Mouse (Mus musculus): ENCODE measurements around the gene Ddx25. TPM values are rescaled to one million over a fixed set of nuclear protein-coding genes. Genes with fewer than 3 reads are reported as not detected.

Gene Ddx25
- 27.2 and 32.4 TPM in 2 replicates for polyA plus RNA-seq (2014; fragmentation: Nextera tagmentation; extraction: Ambion mirVana)

DNA sequence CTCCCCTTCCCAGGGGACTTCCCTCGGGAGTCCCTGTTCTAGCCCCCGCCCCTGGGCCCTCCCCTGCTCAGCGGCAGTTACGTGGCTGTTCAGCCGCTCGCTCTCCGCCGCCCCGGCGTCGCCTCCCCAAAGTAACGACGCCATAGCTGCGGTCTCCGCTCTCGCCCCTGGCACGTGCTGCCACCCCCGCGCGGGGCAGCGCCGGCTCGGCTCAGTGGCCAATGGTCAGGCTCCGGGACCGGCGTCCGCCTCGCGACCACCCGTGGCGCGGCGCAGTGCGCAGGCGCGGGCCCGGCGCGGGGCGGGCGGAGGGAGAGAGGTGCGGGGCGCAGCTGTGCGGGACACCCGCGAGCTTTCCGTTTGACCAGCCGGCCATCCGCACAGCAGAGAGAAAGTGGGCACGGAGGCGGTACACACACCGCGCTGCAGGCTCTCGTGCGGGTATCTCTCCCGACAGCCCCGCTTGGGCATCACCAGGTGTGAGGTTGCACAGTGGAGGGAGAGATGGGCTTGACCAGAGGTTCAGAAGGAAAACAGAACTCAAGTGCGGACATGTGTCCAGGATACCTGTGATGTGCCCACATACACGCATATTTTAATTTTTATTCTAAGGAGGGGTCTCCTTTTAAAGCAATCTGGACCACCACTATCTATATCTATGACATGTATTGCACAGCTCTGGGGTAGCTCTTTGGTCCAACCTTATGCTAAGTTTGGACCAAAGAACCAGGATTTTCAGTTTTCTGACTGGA, at the start of gene Ddx25, which contains the start of gene Pus3:
Ddx25 (minus strand) TSS at position 272 of the 752 bp plus-strand sequence.
Pus3 (plus strand) TSS at position 339 of the 752 bp plus-strand sequence.
- Histone ChIP-seq H3K9me3 (ENCODE audit: control insufficient read depth, low read length) (no peaks in the 10 kb centered on the region), H3K4me3 (replicated peaks; ENCODE audit: low read depth, low read length) (peak within 1 kb of the TSS; percentile 63), H3K36me3 (ENCODE audit: control insufficient read depth, insufficient read depth, low read length) (peaks cover 25% of the 10 kb centered on the region), H3K27ac (replicated peaks; ENCODE audit: low read depth, low read length) (peak within 1 kb of the TSS; percentile 85), H3K4me2 (ENCODE audit: low read length) (peak within 1 kb of the TSS; percentile 91), H3K4me1 (ENCODE audit: control insufficient read depth, insufficient read depth, low read length) (peaks cover 13% of the 10 kb centered on the region), H3K27me3 (ENCODE audit: control insufficient read depth, insufficient read depth, low read length) (no peaks in the 10 kb centered on the region), H3K9ac (replicated peaks; ENCODE audit: low read length) (peak within 1 kb of the TSS; percentile 71)
- WGBS, result 1% methylated on average over 59 of the region's 59 CpGs
- DNase-seq (peak; percentile 89), ATAC-seq (ENCODE audit: low FRiP score, low TSS enrichment) (peak; percentile 87)

DNA sequence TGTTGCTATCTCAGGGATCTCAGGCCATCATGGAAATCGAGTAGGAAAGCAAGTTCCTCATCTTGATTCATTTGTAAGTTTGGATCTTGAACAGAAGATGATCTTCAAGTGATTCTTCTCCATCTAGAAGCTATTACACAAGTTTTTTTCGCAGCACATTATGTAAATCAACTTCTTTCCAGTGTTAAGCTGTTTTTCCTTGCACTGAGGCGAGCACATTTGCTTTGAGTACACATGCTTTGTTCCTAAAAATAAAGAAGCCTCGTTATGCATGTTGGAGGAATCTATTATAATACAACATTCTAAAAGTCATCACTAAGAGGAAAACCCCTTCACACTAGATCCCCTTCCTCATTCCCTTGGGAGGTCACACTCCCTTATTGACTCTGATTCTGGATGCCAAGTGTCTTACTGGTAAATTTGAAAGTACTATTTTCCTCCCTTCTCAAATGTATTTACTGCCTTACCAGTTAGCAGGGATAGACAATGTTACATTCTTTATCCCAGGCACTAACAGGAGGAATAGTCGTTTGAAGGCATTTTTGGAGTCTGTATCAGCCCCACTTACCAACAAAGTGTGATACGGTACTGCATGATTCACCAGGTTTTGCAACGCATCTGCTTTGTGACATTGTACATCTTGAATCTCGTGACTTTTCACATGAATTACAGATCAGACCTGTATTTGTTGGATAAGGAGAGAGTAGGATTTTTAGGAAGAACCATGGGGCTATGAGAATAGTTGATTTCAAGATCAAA, 49.5 kb upstream of the Ddx25 start:
- Histone ChIP-seq H3K27me3 (ENCODE audit: control insufficient read depth, insufficient read depth, low read length) (no peaks in the 10 kb centered on the region), H3K4me2 (ENCODE audit: low read length) (no peak overlapping the region), H3K9ac (replicated peaks; ENCODE audit: low read length) (no peak overlapping the region), H3K4me3 (replicated peaks; ENCODE audit: low read depth, low read length) (no peak overlapping the region), H3K4me1 (ENCODE audit: control insufficient read depth, insufficient read depth, low read length) (no peaks in the 10 kb centered on the region), H3K36me3 (ENCODE audit: control insufficient read depth, insufficient read depth, low read length) (no peaks in the 10 kb centered on the region), H3K27ac (replicated peaks; ENCODE audit: low read depth, low read length) (no peak overlapping the region), H3K9me3 (ENCODE audit: control insufficient read depth, low read length) (no peaks in the 10 kb centered on the region)
- ATAC-seq (ENCODE audit: low FRiP score, low TSS enrichment) (no peak), DNase-seq (no peak)
- 69% methylated on average over 8 of the region's 8 CpGs for WGBS

DNA sequence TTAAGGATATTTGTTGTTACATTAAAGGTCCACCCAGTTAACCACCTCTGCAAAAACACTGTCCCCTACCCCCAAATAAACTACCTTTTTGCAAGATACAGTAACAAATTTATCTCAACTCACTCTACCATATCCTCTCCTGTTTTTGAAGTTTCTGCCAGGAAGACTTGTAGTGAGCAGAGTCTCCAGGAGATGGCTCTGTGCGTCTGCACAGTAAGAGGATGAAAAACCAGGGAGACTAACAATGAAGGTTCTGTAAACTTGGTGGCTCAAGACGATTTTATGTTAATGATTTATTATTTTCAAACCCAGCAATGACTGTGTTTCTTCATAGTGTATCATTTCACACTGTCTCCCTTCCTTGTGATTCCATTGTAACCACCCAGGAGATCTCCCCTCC, 34.6 kb upstream of the Ddx25 start:
- Histone ChIP-seq H3K9ac (replicated peaks; ENCODE audit: low read length) (no peak overlapping the region), H3K27ac (replicated peaks; ENCODE audit: low read depth, low read length) (no peak overlapping the region), H3K4me1 (ENCODE audit: control insufficient read depth, insufficient read depth, low read length) (no peaks in the 10 kb centered on the region), H3K9me3 (ENCODE audit: control insufficient read depth, low read length) (no peaks in the 10 kb centered on the region), H3K4me2 (ENCODE audit: low read length) (no peak overlapping the region), H3K27me3 (ENCODE audit: control insufficient read depth, insufficient read depth, low read length) (no peaks in the 10 kb centered on the region), H3K4me3 (replicated peaks; ENCODE audit: low read depth, low read length) (no peak overlapping the region), H3K36me3 (ENCODE audit: control insufficient read depth, insufficient read depth, low read length) (no peaks in the 10 kb centered on the region)
- ATAC-seq (ENCODE audit: low FRiP score, low TSS enrichment), result no peak
- 17% methylated on average over 2 of the region's 2 CpGs for WGBS
- peak; percentile 51 for DNase-seq

DNA sequence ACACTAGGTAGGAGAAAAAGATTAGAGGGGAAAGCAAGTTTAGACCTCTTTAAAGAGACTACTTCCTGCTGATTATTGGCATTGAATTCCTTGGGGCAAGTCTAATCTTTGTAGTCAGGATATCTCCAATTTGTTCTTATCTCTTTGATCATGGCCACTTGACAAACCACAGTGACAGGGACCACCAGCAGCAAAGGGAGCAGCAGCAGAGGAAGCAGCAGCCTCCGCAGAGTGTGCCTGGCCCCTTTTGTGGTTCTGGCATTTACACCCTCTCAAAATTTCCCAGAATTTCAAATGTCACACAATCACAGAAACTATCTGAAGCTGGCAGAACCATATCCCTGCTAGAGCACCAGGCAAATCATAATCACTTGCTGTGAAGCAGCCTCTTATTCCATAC, 29.3 kb upstream of the Ddx25 start:
- no peak for ATAC-seq (ENCODE audit: low FRiP score, low TSS enrichment)
- no peak overlapping the region for H3K4me3 ChIP-seq (replicated peaks; ENCODE audit: low read depth, low read length)
- H3K27ac ChIP-seq (replicated peaks; ENCODE audit: low read depth, low read length), result no peak overlapping the region
- no peak for DNase-seq
- H3K4me1 ChIP-seq (ENCODE audit: control insufficient read depth, insufficient read depth, low read length), result no peaks in the 10 kb centered on the region
- 34% methylated on average over 1 of the region's 1 CpGs for WGBS
- H3K4me2 ChIP-seq (ENCODE audit: low read length), result no peak overlapping the region
- H3K27me3 ChIP-seq (ENCODE audit: control insufficient read depth, insufficient read depth, low read length), result no peaks in the 10 kb centered on the region
- H3K9ac ChIP-seq (replicated peaks; ENCODE audit: low read length), result no peak overlapping the region
- H3K36me3 ChIP-seq (ENCODE audit: control insufficient read depth, insufficient read depth, low read length), result no peaks in the 10 kb centered on the region
- no peaks in the 10 kb centered on the region for H3K9me3 ChIP-seq (ENCODE audit: control insufficient read depth, low read length)

DNA sequence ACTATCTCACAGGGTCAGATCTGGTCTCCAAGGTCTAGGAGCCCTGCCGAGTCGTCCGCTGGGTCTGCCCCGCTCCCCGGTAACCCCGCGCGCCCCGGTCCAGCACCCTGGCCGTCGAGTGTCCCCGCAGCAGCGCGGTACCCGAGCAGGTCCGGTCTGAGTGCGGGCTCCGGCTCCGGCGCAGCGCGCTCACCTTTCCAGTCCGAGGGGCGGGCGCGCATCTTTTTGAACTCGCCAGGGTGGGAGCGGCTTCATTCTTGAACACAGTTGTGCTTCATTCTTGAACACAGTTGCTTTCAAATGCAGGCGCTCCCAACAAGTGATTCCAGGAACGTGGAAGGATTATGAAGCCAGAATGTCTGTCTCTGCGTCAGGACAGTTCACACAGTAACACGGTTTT, 16.1 kb upstream of the Ddx25 start:
- no peaks in the 10 kb centered on the region for H3K4me1 ChIP-seq (ENCODE audit: control insufficient read depth, insufficient read depth, low read length)
- H3K9me3 ChIP-seq (ENCODE audit: control insufficient read depth, low read length), result no peaks in the 10 kb centered on the region
- ATAC-seq (ENCODE audit: low FRiP score, low TSS enrichment) (no peak), DNase-seq (no peak)
- H3K4me3 ChIP-seq (replicated peaks; ENCODE audit: low read depth, low read length), result peak overlapping the region; percentile 29
- H3K27ac ChIP-seq (replicated peaks; ENCODE audit: low read depth, low read length), result no peak overlapping the region
- H3K4me2 ChIP-seq (ENCODE audit: low read length), result peak overlapping the region; percentile 57
- H3K9ac ChIP-seq (replicated peaks; ENCODE audit: low read length), result 0 out of 2 replicates have a peak overlapping the region, but pooled peaks have one; percentile 17
- no peaks in the 10 kb centered on the region for H3K36me3 ChIP-seq (ENCODE audit: control insufficient read depth, insufficient read depth, low read length)
- WGBS, result 4% methylated on average over 32 of the region's 32 CpGs
- H3K27me3 ChIP-seq (ENCODE audit: control insufficient read depth, insufficient read depth, low read length), result no peaks in the 10 kb centered on the region

DNA sequence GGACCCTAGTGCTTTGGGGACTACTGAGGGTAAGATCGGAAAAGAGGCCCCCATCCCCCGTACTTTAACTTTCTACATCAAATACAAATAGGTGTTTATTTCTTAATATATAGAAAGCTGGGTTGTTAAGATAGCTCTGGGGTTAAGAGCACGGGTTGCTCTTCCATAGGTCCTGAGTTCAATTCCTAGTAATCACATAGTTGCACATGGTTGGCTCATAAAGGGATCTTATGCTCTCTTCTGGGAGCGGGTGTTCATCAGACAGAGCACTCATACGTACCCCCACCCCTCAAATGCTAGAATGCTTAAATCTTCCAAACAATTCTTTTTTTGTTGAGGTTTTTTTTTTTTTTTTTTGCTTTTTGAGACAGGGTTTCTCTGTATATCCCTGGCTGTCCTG, 12.3 kb upstream of the Ddx25 start:
- Histone ChIP-seq H3K36me3 (ENCODE audit: control insufficient read depth, insufficient read depth, low read length) (peaks cover 24% of the 10 kb centered on the region), H3K4me2 (ENCODE audit: low read length) (peak overlapping the region; percentile 56), H3K4me1 (ENCODE audit: control insufficient read depth, insufficient read depth, low read length) (peaks cover 9% of the 10 kb centered on the region; the same call in 1 of the 2 replicates), H3K9me3 (ENCODE audit: control insufficient read depth, low read length) (no peaks in the 10 kb centered on the region), H3K9ac (replicated peaks; ENCODE audit: low read length) (peak overlapping the region; percentile 78), H3K27me3 (ENCODE audit: control insufficient read depth, insufficient read depth, low read length) (no peaks in the 10 kb centered on the region), H3K4me3 (replicated peaks; ENCODE audit: low read depth, low read length) (peak overlapping the region; percentile 81), H3K27ac (replicated peaks; ENCODE audit: low read depth, low read length) (0 out of 2 replicates have a peak overlapping the region, but pooled peaks have one; percentile 90)
- ATAC-seq (ENCODE audit: low FRiP score, low TSS enrichment), result no peak
- DNase-seq, result no peak
- WGBS, result 8% methylated on average over 5 of the region's 5 CpGs

DNA sequence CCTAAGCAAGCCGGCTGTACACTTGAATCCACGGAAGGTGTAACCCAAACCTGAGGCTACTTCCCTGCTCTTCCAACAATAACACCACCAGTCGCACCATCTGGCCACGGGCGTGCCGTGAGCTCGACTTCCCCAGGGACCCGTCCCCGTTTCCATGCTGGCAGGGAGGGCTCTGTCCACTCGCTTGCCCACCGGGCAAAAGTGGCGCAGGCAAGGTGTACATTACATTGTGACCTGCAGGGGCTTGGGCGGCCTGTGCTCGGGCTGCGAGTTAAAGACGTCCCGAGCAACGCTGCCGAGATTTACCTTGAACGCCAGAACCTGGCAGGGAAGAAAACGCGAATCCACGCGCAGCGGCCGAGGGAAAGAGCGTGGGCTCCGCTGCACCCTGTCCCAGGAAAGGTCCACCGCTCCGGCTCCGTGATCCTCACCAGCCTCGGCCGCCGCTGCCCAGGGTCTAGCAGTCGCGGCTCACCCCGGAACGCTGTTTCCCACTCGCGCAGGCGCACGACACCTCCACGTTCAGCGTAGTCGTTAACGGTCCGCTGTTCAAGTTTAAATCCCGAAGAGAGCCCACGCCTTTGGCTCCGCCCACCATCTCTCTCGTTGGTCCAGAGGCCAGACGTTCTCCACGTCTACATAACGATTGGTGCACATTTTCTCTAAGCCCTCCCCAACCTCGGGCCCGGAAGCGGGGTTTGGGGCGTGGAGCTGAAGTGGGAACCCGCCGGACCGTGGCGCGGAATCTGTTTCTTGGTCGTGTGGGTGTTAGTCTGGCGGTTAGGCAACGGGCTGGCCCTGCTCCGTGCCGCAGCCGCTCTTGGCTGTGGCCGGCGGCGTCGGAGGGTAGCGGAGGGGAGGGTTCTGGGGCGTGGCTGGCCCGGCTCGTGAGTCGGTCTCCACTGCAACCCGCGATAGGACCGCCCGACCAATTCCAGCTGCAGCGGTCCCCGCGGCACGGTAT, 11.5 kb upstream of the Ddx25 start, which contains the start of the genes Pate2 and Hyls1:
Pate2 (plus strand) TSS at position 714 of the 964 bp plus-strand sequence.
Hyls1 (minus strand) TSS at position 828 of the 964 bp plus-strand sequence.
- DNase-seq, result peak; percentile 99
- H3K9ac ChIP-seq (replicated peaks; ENCODE audit: low read length), result peak within 1 kb of the TSS; percentile 78
- peak; percentile 98 for ATAC-seq (ENCODE audit: low FRiP score, low TSS enrichment)
- H3K27me3 ChIP-seq (ENCODE audit: control insufficient read depth, insufficient read depth, low read length), result no peaks in the 10 kb centered on the region
- H3K9me3 ChIP-seq (ENCODE audit: control insufficient read depth, low read length), result no peaks in the 10 kb centered on the region
- peak within 1 kb of the TSS; percentile 81 for H3K4me3 ChIP-seq (replicated peaks; ENCODE audit: low read depth, low read length)
- WGBS, result under 1% methylated on average over 86 of the region's 86 CpGs
- peak within 1 kb of the TSS; percentile 77 for H3K4me2 ChIP-seq (ENCODE audit: low read length)
- H3K27ac ChIP-seq (replicated peaks; ENCODE audit: low read depth, low read length), result peak within 1 kb of the TSS; percentile 90
- H3K36me3 ChIP-seq (ENCODE audit: control insufficient read depth, insufficient read depth, low read length), result peaks cover 32% of the 10 kb centered on the region
- peaks cover 9% of the 10 kb centered on the region; the same call in 1 of the 2 replicates for H3K4me1 ChIP-seq (ENCODE audit: control insufficient read depth, insufficient read depth, low read length)

DNA sequence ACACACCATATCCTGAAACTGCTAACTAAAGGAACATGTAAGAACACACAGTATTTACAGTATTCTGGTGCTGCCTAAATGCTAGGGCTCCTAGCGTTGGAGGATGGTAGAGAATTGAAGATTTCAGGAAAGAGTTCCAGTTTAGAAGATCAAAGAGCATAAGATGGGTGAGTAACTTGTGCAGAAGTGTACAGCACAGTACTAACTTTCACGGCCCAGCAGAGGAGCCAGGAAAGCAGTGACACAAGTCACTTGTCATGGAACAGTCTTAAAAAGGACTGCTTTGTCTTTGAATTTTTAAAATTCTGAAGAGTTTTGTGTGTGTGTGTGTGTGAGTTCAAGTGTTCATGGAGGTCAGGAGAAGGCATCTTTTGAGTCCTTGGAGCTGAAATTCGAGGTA, 9.7 kb upstream of the Ddx25 start:
- Histone ChIP-seq H3K9me3 (ENCODE audit: control insufficient read depth, low read length) (no peaks in the 10 kb centered on the region), H3K36me3 (ENCODE audit: control insufficient read depth, insufficient read depth, low read length) (peaks cover 36% of the 10 kb centered on the region), H3K9ac (replicated peaks; ENCODE audit: low read length) (no peak overlapping the region), H3K4me3 (replicated peaks; ENCODE audit: low read depth, low read length) (no peak overlapping the region), H3K27ac (replicated peaks; ENCODE audit: low read depth, low read length) (no peak overlapping the region), H3K4me1 (ENCODE audit: control insufficient read depth, insufficient read depth, low read length) (peaks cover 9% of the 10 kb centered on the region; the same call in 1 of the 2 replicates), H3K27me3 (ENCODE audit: control insufficient read depth, insufficient read depth, low read length) (no peaks in the 10 kb centered on the region), H3K4me2 (ENCODE audit: low read length) (no peak overlapping the region)
- 92% methylated on average over 3 of the region's 3 CpGs for WGBS
- DNase-seq (no peak), ATAC-seq (ENCODE audit: low FRiP score, low TSS enrichment) (no peak)

Measured in midbrain, embryonic 14.5 days (tissue).